Mouse (Mus musculus) skeletal muscle tissue, postnatal 0 days (tissue): ENCODE measurements around the gene Rtn1. TPM values are rescaled to one million over a fixed set of nuclear protein-coding genes. Genes with fewer than 3 reads are reported as not detected.

ENCODE experiments used
- polyA plus RNA-seq: library from polyadenylated mRNA; unstranded; fragments of >200 nt; fragmentation: Nextera tagmentation; extraction: Ambion mirVana; gene quantifications from 2 replicates; pipeline ENCODE4 v1.2.1, GENCODE M21; 2015

Gene Rtn1
- polyA plus RNA-seq = 1.8 TPM in 2 replicates

DNA sequence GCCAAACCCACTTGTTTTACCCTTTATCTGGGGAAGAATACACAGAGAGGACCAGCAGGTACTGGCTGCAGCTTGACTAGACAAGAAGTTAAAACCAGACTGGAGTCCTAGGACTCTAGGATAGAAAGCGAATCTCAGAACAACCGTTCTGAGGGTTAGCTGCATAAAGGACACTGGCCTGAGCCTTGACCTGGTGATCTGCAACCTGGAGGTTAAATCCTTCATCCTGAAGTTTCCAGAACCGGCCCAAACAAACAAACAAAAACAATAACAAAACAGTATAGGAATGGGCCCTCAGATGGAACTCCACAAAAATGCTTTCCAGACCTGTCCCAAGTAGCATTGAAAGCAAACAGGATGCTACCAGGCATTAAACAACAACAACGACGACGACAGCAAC, at the start of gene Rtn1:
Gene Rtn1, minus strand, starts transcription at position 101 of the 400 bp plus-strand sequence.

DNA sequence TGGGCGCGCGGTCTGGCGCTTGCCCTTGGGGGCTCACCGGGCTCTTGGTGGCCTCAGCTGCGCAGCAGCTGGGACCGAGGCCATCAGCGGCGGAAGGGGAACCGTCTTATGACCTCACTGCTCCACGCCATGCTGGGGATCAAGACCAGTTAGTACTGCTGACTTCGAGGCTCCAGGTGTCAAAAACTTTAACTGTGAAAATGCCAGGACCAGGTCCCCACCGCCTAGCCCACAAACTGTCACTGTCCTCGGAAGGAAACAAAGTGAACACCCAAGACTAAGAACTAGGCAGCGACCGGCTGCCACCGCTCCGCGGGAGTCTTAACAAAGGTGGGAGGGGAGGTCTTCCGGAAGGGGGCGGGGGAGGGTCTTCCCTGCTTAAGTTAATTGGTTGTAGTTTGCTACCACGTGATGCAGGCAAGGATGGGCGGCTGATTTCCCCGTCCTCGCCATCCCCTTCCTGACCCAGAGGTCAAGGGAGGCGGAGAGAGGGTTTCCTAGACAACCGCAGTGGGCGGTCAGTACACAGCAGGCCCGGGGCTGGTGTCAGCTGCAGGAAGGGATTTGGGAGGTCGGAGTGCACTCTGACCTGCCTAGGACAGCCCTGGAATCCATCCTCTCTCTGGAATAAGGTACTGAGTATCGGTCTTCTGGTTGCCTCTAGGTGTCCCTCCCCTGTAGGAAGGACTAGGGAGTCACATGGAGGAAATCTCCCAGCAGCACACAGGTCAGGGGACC, 33.2 kb upstream of the Rtn1 start, which contains the start of gene Lrrc9:
Gene Lrrc9, plus strand, starts transcription at position 28 of the 738 bp plus-strand sequence.

DNA sequence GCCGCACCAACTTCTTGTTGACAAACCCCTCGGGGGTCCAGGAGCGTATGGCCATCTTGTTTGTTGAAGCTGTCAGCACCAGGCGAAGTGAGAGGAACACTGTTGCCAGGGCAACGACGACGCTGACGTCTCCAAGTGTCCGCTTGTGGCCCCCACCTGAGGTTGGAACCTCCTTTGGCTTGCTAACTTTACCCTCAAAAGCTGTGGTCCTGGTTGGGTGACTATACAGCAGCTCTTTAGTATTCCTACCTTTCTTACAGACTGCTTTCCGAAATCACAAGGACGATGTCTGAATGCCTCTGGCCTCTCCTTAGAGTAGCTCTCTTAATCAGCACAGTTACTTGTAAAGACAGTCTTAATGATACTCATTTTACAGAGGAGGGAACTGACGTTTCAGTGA, 223.9 kb downstream of the Rtn1 start, which contains the start of gene Ccdc175:
Gene Ccdc175, minus strand, starts transcription at position 101 of the 400 bp plus-strand sequence.

Other genes starting within 250 kb of the Rtn1 start
- gene Ccdc175, start 224.0 kb downstream of the Rtn1 start, polyA plus RNA-seq = not detected in 2 replicates
- gene Lrrc9, start 32.8 kb upstream of the Rtn1 start, polyA plus RNA-seq = 0.18 and 0.32 TPM in 2 replicates
- gene Pcnx4, start 127.3 kb upstream of the Rtn1 start, polyA plus RNA-seq = 5.4 and 5.9 TPM in 2 replicates
- not detected in 2 replicates for gene Gm4756, start 240.6 kb upstream of the Rtn1 start, polyA plus RNA-seq